In genomic region chr17:88484951-88485350, GRCm38 (mm10) we compare ENCODE assay signal across 25 mouse cellular contexts. TPM values are rescaled to one million over a fixed set of nuclear protein-coding genes. Genes with fewer than 3 reads are reported as not detected.
DNase-seq lines count a peak whose midpoint lies in the region; ATAC-seq and TF ChIP-seq lines count a peak whose summit lies in the region.
"Had no signal": no experiment of that assay in that cellular context is flagged by ENCODE, and none has a peak within 500 bp of the region (broad histone marks: within the 10 kb centered on the region; RNA-seq: fewer than 3 reads in every experiment).

No protein-coding gene starts in this region.

- TF ChIP-seq POLR2A in CH12.LX (IDR thresholded peaks at IDR 0.05; ENCODE audit: low read depth, low read length): no peak

- no peak for TF ChIP-seq CTCF in liver, postnatal 0 days (IDR thresholded peaks at IDR 0.05; ENCODE audit: low read depth)
- no peak for TF ChIP-seq CTCF in CH12.LX (conservative IDR thresholded peaks at IDR 0.05 in 1 of 2, IDR thresholded peaks at IDR 0.05 in 1 of 2; ENCODE audit: low read depth in 2 of 2, low read length in 2 of 2)

- H3K79me2 ChIP-seq in CH12.LX (replicated peaks; ENCODE audit: control insufficient read depth, extremely low read depth, insufficient read depth, poor library complexity, severe bottlenecking): peaks cover under 1% of the 10 kb centered on the region; the same call in 1 of the 2 replicates

- no peak for TF ChIP-seq RAD21 in CH12.LX (IDR thresholded peaks at IDR 0.05; ENCODE audit: low read depth, low read length)

- no peak for TF ChIP-seq EP300 in liver, postnatal 0 days (IDR thresholded peaks at IDR 0.05; ENCODE audit: low read depth)
- no peak for TF ChIP-seq EP300 in CH12.LX (IDR thresholded peaks at IDR 0.05; ENCODE audit: low read length)

- H3K4me1 ChIP-seq in liver, embryonic 11.5 days (replicated peaks; ENCODE audit: control insufficient read depth, insufficient read depth, low read length): peaks cover 16% of the 10 kb centered on the region
- H3K4me1 ChIP-seq in liver, postnatal 0 days (ENCODE audit: insufficient read depth): peaks cover 13% of the 10 kb centered on the region; the same call in 1 of the 2 replicates
- no peaks in the 10 kb centered on the region for H3K4me1 ChIP-seq in midbrain, embryonic 11.5 days (ENCODE audit: control insufficient read depth, insufficient read depth, low read length)
- no peaks in the 10 kb centered on the region for H3K4me1 ChIP-seq in midbrain, embryonic 15.5 days
- peaks cover 4 to 21% of the 10 kb centered on the region in 2 experiments for H3K4me1 ChIP-seq in CH12.LX (ENCODE audit: control insufficient read depth in 1 of 2, insufficient read depth in 2 of 2)
- no peaks in the 10 kb centered on the region for H3K4me1 ChIP-seq in limb, embryonic 10.5 days
- H3K4me1 ChIP-seq: embryonic facial prominence, embryonic 13.5 days; embryonic facial prominence, embryonic 15.5 days; forebrain, embryonic 12.5 days had no signal

- no peak overlapping the region for H3K4me3 ChIP-seq in liver, embryonic 11.5 days (ENCODE audit: low read depth, low read length)
- no peak overlapping the region for H3K4me3 ChIP-seq in liver, postnatal 0 days (ENCODE audit: low read depth, low read length)
- no peak overlapping the region for H3K4me3 ChIP-seq in midbrain, embryonic 11.5 days (ENCODE audit: low read depth, low read length)
- no peak overlapping the region for H3K4me3 ChIP-seq in midbrain, embryonic 15.5 days
- H3K4me3 ChIP-seq in CH12.LX (replicated peaks in 1 of 3; ENCODE audit: low read depth in 2 of 3, low read length in 2 of 3, poor library complexity in 1 of 3): no peak overlapping the region
- H3K4me3 ChIP-seq in limb, embryonic 10.5 days: no peak overlapping the region
- H3K4me3 ChIP-seq: embryonic facial prominence, embryonic 13.5 days; embryonic facial prominence, embryonic 15.5 days; erythroblast, embryonic 14.5 days; forebrain, embryonic 10.5 days; forebrain, embryonic 12.5 days had no signal

- dilution Hi-C loops in CH12.LX (cut with MboI; ENCODE audit: extremely low pct_ligation_motif_present, extremely low pct_unique_long_range_greater_than_20kb, low sequenced_read_pairs): no loop called here

- no peak overlapping the region for H3K27ac ChIP-seq in liver, embryonic 11.5 days (ENCODE audit: low read depth, low read length)
- no peak overlapping the region for H3K27ac ChIP-seq in liver, postnatal 0 days (ENCODE audit: low read depth)
- no peak overlapping the region for H3K27ac ChIP-seq in midbrain, embryonic 11.5 days (ENCODE audit: low read depth, low read length)
- no peak overlapping the region for H3K27ac ChIP-seq in midbrain, embryonic 15.5 days
- no peak overlapping the region for H3K27ac ChIP-seq in CH12.LX (ENCODE audit: insufficient read depth, low read depth)
- H3K27ac ChIP-seq in limb, embryonic 10.5 days: no peak overlapping the region
- H3K27ac ChIP-seq: embryonic facial prominence, embryonic 13.5 days; embryonic facial prominence, embryonic 15.5 days; forebrain, embryonic 10.5 days; forebrain, embryonic 12.5 days had no signal

- H3K36me3 ChIP-seq in liver, embryonic 11.5 days (ENCODE audit: control insufficient read depth, insufficient read depth, low read length): peaks cover 9% of the 10 kb centered on the region; the same call in 1 of the 2 replicates
- peaks cover 11% of the 10 kb centered on the region for H3K36me3 ChIP-seq in liver, postnatal 0 days (replicated peaks; ENCODE audit: insufficient read depth, low read length)
- H3K36me3 ChIP-seq in midbrain, embryonic 11.5 days (ENCODE audit: control insufficient read depth, insufficient read depth, low read length): peaks cover 3% of the 10 kb centered on the region; the same call in 1 of the 2 replicates
- H3K36me3 ChIP-seq in midbrain, embryonic 15.5 days (replicated peaks): no peaks in the 10 kb centered on the region
- H3K36me3 ChIP-seq in CH12.LX (replicated peaks in 1 of 2; ENCODE audit: control insufficient read depth in 1 of 2, insufficient read depth in 1 of 2, low read length in 1 of 2): peaks cover 17 to 45% of the 10 kb centered on the region in 2 experiments
- peaks cover 22% of the 10 kb centered on the region for H3K36me3 ChIP-seq in limb, embryonic 10.5 days

- no peak overlapping the region for H3K4me2 ChIP-seq in liver, embryonic 11.5 days
- no peak overlapping the region for H3K4me2 ChIP-seq in liver, postnatal 0 days (ENCODE audit: low read depth, low read length)
- H3K4me2 ChIP-seq in midbrain, embryonic 11.5 days: no peak overlapping the region
- no peak overlapping the region for H3K4me2 ChIP-seq in midbrain, embryonic 15.5 days
- H3K4me2 ChIP-seq in CH12.LX (ENCODE audit: insufficient read depth, low read depth, poor library complexity, severe bottlenecking): peak overlapping the region; percentile 84
- H3K4me2 ChIP-seq: embryonic facial prominence, embryonic 13.5 days; embryonic facial prominence, embryonic 15.5 days; forebrain, embryonic 12.5 days had no signal

- no peaks in the 10 kb centered on the region for H3K27me3 ChIP-seq in liver, embryonic 11.5 days (replicated peaks; ENCODE audit: control insufficient read depth, insufficient read depth, low read length)
- H3K27me3 ChIP-seq in liver, postnatal 0 days (ENCODE audit: insufficient read depth, low read length): no peaks in the 10 kb centered on the region
- no peaks in the 10 kb centered on the region for H3K27me3 ChIP-seq in midbrain, embryonic 11.5 days (ENCODE audit: control insufficient read depth, insufficient read depth, low read length)
- H3K27me3 ChIP-seq in midbrain, embryonic 15.5 days (replicated peaks): no peaks in the 10 kb centered on the region
- no peaks in the 10 kb centered on the region for H3K27me3 ChIP-seq in CH12.LX (replicated peaks)
- no peaks in the 10 kb centered on the region for H3K27me3 ChIP-seq in limb, embryonic 10.5 days (ENCODE audit: low read depth, poor library complexity, severe bottlenecking)
- H3K27me3 ChIP-seq: embryonic facial prominence, embryonic 13.5 days; embryonic facial prominence, embryonic 15.5 days; forebrain, embryonic 12.5 days had no signal

- in situ Hi-C loops in CH12.LX (cut with MboI; ENCODE audit: low pct_ligation_motif_present, low pct_unique_long_range_greater_than_20kb, low sequenced_read_pairs): no loop called here

- 0 out of 2 replicates have a peak, but pooled peaks have one; percentile 29 for ATAC-seq in liver, embryonic 11.5 days (replicated peaks; ENCODE audit: low FRiP score)
- ATAC-seq in liver, postnatal 0 days: no peak
- no peak for ATAC-seq in midbrain, embryonic 11.5 days (ENCODE audit: low FRiP score)
- no peak for ATAC-seq in midbrain, embryonic 15.5 days (replicated peaks)
- ATAC-seq: forebrain, embryonic 14.5 days; forebrain, embryonic 16.5 days had no signal

- no peaks in the 10 kb centered on the region for H3K9me3 ChIP-seq in liver, embryonic 11.5 days (ENCODE audit: control insufficient read depth, low read length)
- H3K9me3 ChIP-seq in liver, postnatal 0 days (ENCODE audit: low read length): no peaks in the 10 kb centered on the region
- no peaks in the 10 kb centered on the region for H3K9me3 ChIP-seq in midbrain, embryonic 11.5 days (ENCODE audit: control insufficient read depth, low read length)
- no peaks in the 10 kb centered on the region for H3K9me3 ChIP-seq in midbrain, embryonic 15.5 days
- no peaks in the 10 kb centered on the region for H3K9me3 ChIP-seq in CH12.LX (replicated peaks; ENCODE audit: low read length)
- H3K9me3 ChIP-seq in limb, embryonic 10.5 days (replicated peaks): no peaks in the 10 kb centered on the region
- H3K9me3 ChIP-seq: embryonic facial prominence, embryonic 13.5 days; embryonic facial prominence, embryonic 15.5 days; forebrain, embryonic 10.5 days; forebrain, embryonic 12.5 days; G1E had no signal

- no peak overlapping the region for H3K9ac ChIP-seq in liver, embryonic 11.5 days (ENCODE audit: low read depth, low read length)
- no peak overlapping the region for H3K9ac ChIP-seq in liver, postnatal 0 days (replicated peaks)
- no peak overlapping the region for H3K9ac ChIP-seq in midbrain, embryonic 11.5 days (ENCODE audit: low read length)
- no peak overlapping the region for H3K9ac ChIP-seq in midbrain, embryonic 15.5 days
- H3K9ac ChIP-seq in CH12.LX (ENCODE audit: insufficient read depth, low read depth): no peak overlapping the region
- H3K9ac ChIP-seq: embryonic facial prominence, embryonic 13.5 days; embryonic facial prominence, embryonic 15.5 days; forebrain, embryonic 12.5 days had no signal

- no peak for DNase-seq in liver, embryonic 11.5 days (ENCODE audit: low spot score)
- DNase-seq in liver, postnatal 0 days: no peak
- DNase-seq in midbrain, embryonic 11.5 days (ENCODE audit: low spot score, missing footprints): peak; percentile 75
- DNase-seq in CH12.LX (ENCODE audit: extremely low read depth): no peak
- DNase-seq in limb, embryonic 10.5 days (ENCODE audit: low spot score): peak; percentile 15
- no peak for DNase-seq in Muller cell, postnatal 12 days (ENCODE audit: inconsistent ontology term)
- DNase-seq: adrenal gland, adult 2 months; adrenal gland, postnatal 10 days; adrenal gland, postnatal 25 days; cerebellum, adult 11 months; cerebellum, adult 18-20 months; cerebellum, adult 8-10 months; cerebellum, adult 9-11 months; cerebellum, postnatal 14 days; cerebellum, postnatal 36 days; embryo, embryonic 11 days had no signal

- 80% methylated on average over 1 of the region's 1 CpGs for WGBS in liver, embryonic 11.5 days
- WGBS in liver, postnatal 0 days (ENCODE audit: insufficient replicate concordance): 86% methylated on average over 1 of the region's 1 CpGs
- 82% methylated on average over 1 of the region's 1 CpGs for WGBS in midbrain, embryonic 11.5 days
- WGBS in midbrain, embryonic 15.5 days: 89% methylated on average over 1 of the region's 1 CpGs
- WGBS in limb, embryonic 10.5 days: 91% methylated on average over 1 of the region's 1 CpGs

RNA-seq across cellular contexts. Expression of gene Foxn2, which starts 44.4 kb away (rescaled TPM):
- 15.0 and 15.3 TPM in 2 replicates for polyA plus RNA-seq in liver, embryonic 11.5 days (2014; fragmentation: Nextera tagmentation; extraction: Ambion mirVana)
- 6.6 and 6.8 TPM in 2 replicates for polyA plus RNA-seq in liver, postnatal 0 days (2015; fragmentation: Nextera tagmentation; extraction: Ambion mirVana)
- polyA plus RNA-seq in midbrain, embryonic 11.5 days (2014; fragmentation: Nextera tagmentation; extraction: Ambion mirVana): 7.2 and 8.2 TPM in 2 replicates
- polyA plus RNA-seq in midbrain, embryonic 15.5 days (2015; fragmentation: Nextera tagmentation; extraction: Ambion mirVana): 8.0 and 8.1 TPM in 2 replicates
- total RNA-seq in CH12.LX (2012; rRNA removed): 13.2 and 16.2 TPM in 2 replicates
- total RNA-seq in CH12.LX (2014; rRNA removed): 24.6 and 27.9 TPM in 2 replicates
- polyA plus RNA-seq in CH12.LX (2012; ENCODE audit: insufficient read length, low read depth): 16.0 and 17.2 TPM in 2 replicates
- polyA plus RNA-seq in limb, embryonic 10.5 days (2016; fragmentation: Nextera tagmentation; extraction: Ambion mirVana): 14.3 and 16.2 TPM in 2 replicates

RNA-seq across cellular contexts. Expression of gene Ppp1r21, which starts 45.0 kb away (rescaled TPM):
- 16.2 and 16.6 TPM in 2 replicates for polyA plus RNA-seq in liver, embryonic 11.5 days (2014; fragmentation: Nextera tagmentation; extraction: Ambion mirVana)
- polyA plus RNA-seq in liver, postnatal 0 days (2015; fragmentation: Nextera tagmentation; extraction: Ambion mirVana): 9.0 TPM in 2 replicates
- polyA plus RNA-seq in midbrain, embryonic 11.5 days (2014; fragmentation: Nextera tagmentation; extraction: Ambion mirVana): 22.7 and 24.0 TPM in 2 replicates
- 38.3 and 38.5 TPM in 2 replicates for polyA plus RNA-seq in midbrain, embryonic 15.5 days (2015; fragmentation: Nextera tagmentation; extraction: Ambion mirVana)
- 19.2 and 21.5 TPM in 2 replicates for total RNA-seq in CH12.LX (2012; rRNA removed)
- 30.4 TPM in 2 replicates for total RNA-seq in CH12.LX (2014; rRNA removed)
- polyA plus RNA-seq in CH12.LX (2012; ENCODE audit: insufficient read length, low read depth): 24.6 and 27.7 TPM in 2 replicates
- 14.2 and 15.9 TPM in 2 replicates for polyA plus RNA-seq in limb, embryonic 10.5 days (2016; fragmentation: Nextera tagmentation; extraction: Ambion mirVana)

Comparison
In these comparisons a context has a peak if more than half of its experiments do, and no peak if none do; other contexts are left out.
1. DNase-seq: peak in midbrain, embryonic 11.5 days (single experiment) and limb, embryonic 10.5 days (single experiment); none in liver, embryonic 11.5 days (single experiment), liver, postnatal 0 days (single experiment), CH12.LX (single experiment) and Muller cell, postnatal 12 days (single experiment).